Mouse (Mus musculus) neural tube, embryonic 12.5 days (tissue): Measurements from ENCODE around the gene Olfr1321. TPM values are rescaled to one million over a fixed set of nuclear protein-coding genes. Genes with fewer than 3 reads are reported as not detected.

Experiments used
- ATAC-seq: fragments of 200-750 bp; cut with Nextera tagmentation; 2 replicates; pipeline ENCODE4 v1.8.0; 2017; ENCODE audit warnings: low read depth, mild to moderate bottlenecking, moderate TSS enrichment, moderate library complexity; ENCODE audit not compliant: low FRiP score
- H3K27ac ChIP-seq: fragments of 300-500 bp; sonication (generic); 2 replicates; pipeline ENCODE4 v1.5.1; 2016
- H3K27me3 ChIP-seq: fragments of 300-500 bp; sonication (generic); replicated peaks from 2 replicates; pipeline ENCODE4 v1.6.1; 2016; ENCODE audit warnings: mild to moderate bottlenecking
- H3K36me3 ChIP-seq: fragments of 300-500 bp; sonication (generic); 2 replicates; pipeline ENCODE4 v1.6.1; 2016; ENCODE audit warnings: mild to moderate bottlenecking
- H3K4me1 ChIP-seq: fragments of 300-500 bp; sonication (generic); 2 replicates; pipeline ENCODE4 v1.6.1; 2016
- H3K4me2 ChIP-seq: fragments of 300-500 bp; sonication (generic); replicated peaks from 2 replicates; pipeline ENCODE4 v1.6.1; 2016; ENCODE audit warnings: mild to moderate bottlenecking
- H3K4me3 ChIP-seq: fragments of 300-500 bp; sonication (generic); 2 replicates; pipeline ENCODE4 v1.5.1; 2016
- H3K9ac ChIP-seq: fragments of 300-500 bp; sonication (generic); 2 replicates; pipeline ENCODE4 v1.6.1; 2016; ENCODE audit warnings: mild to moderate bottlenecking
- H3K9me3 ChIP-seq: fragments of 300-500 bp; sonication (generic); 2 replicates; pipeline ENCODE4 v1.6.1; 2016; ENCODE audit warnings: mild to moderate bottlenecking
- WGBS: fragments of 180-500 bp; shearing (Covaris S2); methylation state at CpG from one replicate; pipeline ENCODE4 v1.1.7; 2016; 5-methylcytosine and 5-hydroxymethylcytosine counted together
- polyA plus RNA-seq: library from polyadenylated mRNA; unstranded; fragments of >200 nt; fragmentation: Nextera tagmentation; extraction: Ambion mirVana; gene quantifications from 2 replicates; pipeline ENCODE4 v1.2.1, GENCODE M21; 2016

Olfr1321 gene
- not detected in 2 replicates for polyA plus RNA-seq

DNA sequence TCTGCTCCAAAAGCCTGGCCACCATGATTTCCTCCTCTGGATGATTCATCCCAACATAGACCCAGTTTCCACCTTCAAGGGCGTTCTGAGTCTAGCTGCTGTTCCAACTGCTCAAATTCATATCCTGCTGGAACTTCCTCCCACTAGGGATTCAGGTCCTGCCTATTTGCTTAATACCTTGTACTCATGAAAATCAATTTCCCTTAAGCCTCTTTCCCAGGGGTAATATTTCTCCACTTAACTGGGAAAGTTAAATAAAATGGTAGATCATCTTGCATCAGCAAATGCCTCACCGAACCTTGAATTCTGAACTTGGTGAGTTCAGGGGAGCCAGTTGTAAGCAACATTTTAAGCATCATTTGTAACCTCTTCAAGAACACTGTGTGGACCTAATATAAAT is at the start of gene Olfr1321:
Olfr1321 (minus strand) TSS at position 101 of the 400 bp plus-strand sequence.
- no peak within 1 kb of the TSS for H3K27ac ChIP-seq
- H3K4me1 ChIP-seq = no peaks in the 10 kb centered on the region
- no peak within 1 kb of the TSS for H3K4me2 ChIP-seq
- H3K9me3 ChIP-seq = no peaks in the 10 kb centered on the region
- ATAC-seq = no peak
- H3K9ac ChIP-seq = no peak within 1 kb of the TSS
- no peaks in the 10 kb centered on the region for H3K36me3 ChIP-seq
- H3K4me3 ChIP-seq = no peak within 1 kb of the TSS
- 83% methylated on average over 2 of the region's 2 CpGs for WGBS
- no peaks in the 10 kb centered on the region for H3K27me3 ChIP-seq

DNA sequence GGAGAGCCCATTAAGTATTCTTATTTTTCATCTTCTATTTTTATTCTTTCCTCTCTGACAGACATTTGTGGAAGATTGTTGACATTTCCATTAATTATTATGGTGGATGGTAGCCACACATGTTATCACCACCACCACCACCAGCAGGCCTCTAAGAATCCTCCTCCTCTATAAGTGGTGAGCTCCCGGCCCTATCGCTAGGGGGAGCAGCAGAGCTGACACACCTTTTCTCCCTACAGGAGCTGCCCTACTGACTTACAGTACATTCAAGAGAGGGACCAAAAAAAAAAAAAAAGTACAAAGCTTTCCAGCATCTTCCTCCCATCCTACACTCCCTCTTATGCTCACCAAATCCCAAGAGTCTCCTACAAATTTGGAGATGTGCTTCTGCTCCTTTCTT is 36.0 kb upstream of the Olfr1321 start:
- WGBS = 42% methylated on average over 2 of the region's 2 CpGs
- no peak for ATAC-seq
- Histone ChIP-seq H3K4me3 (no peak overlapping the region), H3K9me3 (no peaks in the 10 kb centered on the region), H3K27ac (no peak overlapping the region), H3K4me1 (no peaks in the 10 kb centered on the region), H3K9ac (no peak overlapping the region), H3K27me3 (no peaks in the 10 kb centered on the region), H3K4me2 (no peak overlapping the region), H3K36me3 (no peaks in the 10 kb centered on the region)

DNA sequence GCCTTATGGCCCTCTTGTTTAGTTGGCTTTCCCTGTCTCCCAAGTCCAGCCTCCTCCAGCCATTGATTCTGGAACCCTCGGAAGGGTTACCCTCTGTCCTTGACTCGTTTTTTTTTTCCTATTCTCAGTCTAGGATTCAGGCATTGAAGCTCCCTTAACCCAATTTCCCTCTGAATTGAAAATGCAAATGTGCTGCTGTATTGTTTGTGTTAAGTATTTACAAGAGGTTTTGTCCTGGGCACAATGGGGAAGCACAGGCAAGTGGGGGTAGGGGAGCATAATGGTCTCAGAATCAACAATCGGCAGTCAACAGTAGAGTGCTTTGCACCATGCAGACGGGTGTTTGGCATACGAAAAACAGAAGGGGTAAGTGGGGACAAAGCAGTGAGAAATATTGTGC is 10.3 kb upstream of the Olfr1321 start:
- Histone ChIP-seq H3K9ac (no peak overlapping the region), H3K27ac (no peak overlapping the region), H3K27me3 (no peaks in the 10 kb centered on the region), H3K36me3 (no peaks in the 10 kb centered on the region), H3K4me2 (no peak overlapping the region), H3K9me3 (no peaks in the 10 kb centered on the region), H3K4me3 (no peak overlapping the region), H3K4me1 (no peaks in the 10 kb centered on the region)
- WGBS = 45% methylated on average over 5 of the region's 5 CpGs
- ATAC-seq = no peak

Other genes starting within 250 kb of the Olfr1321 start
- gene Olfr1320, start 62.7 kb downstream of the Olfr1321 start, polyA plus RNA-seq = not detected in 2 replicates
- 0.93 and 2.3 TPM in 2 replicates for gene Igsf1, start 62.7 kb upstream of the Olfr1321 start, polyA plus RNA-seq
- not detected in 2 replicates for gene Olfr1322, start 156.4 kb upstream of the Olfr1321 start, polyA plus RNA-seq